Mouse (Mus musculus) limb, embryonic 11.5 days (tissue): ENCODE measurements around the gene Zfp866. TPM values are rescaled to one million over a fixed set of nuclear protein-coding genes. Genes with fewer than 3 reads are reported as not detected.

Experiments used
- ATAC-seq: fragments of 200-750 bp; cut with Nextera tagmentation; 2 replicates; pipeline ENCODE4 v1.8.0; 2017; ENCODE audit warnings: low read depth; ENCODE audit not compliant: insufficient number of reproducible peaks, low FRiP score, low TSS enrichment
- DNase-seq: peaks from one replicate; pipeline ENCODE4 v3.0.0-alpha.2; 2015; ENCODE audit warnings: low spot score
- H3K27ac ChIP-seq: fragments of 300-500 bp; sonication (generic); replicated peaks from 2 replicates; pipeline ENCODE4 v1.5.1; 2014; ENCODE audit warnings: low read depth, mild to moderate bottlenecking, low read length
- H3K27me3 ChIP-seq: fragments of 300-500 bp; sonication (generic); 2 replicates; pipeline ENCODE4 v1.6.1; 2014; ENCODE audit warnings: mild to moderate bottlenecking, low read length, mixed read lengths; ENCODE audit not compliant: control insufficient read depth, insufficient read depth
- H3K36me3 ChIP-seq: fragments of 300-500 bp; sonication (generic); 2 replicates; pipeline ENCODE4 v1.6.1; 2014; ENCODE audit warnings: mild to moderate bottlenecking, low read length, moderate library complexity, mixed read lengths; ENCODE audit not compliant: control insufficient read depth, insufficient read depth
- H3K4me1 ChIP-seq: fragments of 300-500 bp; sonication (generic); 2 replicates; pipeline ENCODE4 v1.6.1; 2014; ENCODE audit warnings: low read length, mixed read lengths; ENCODE audit not compliant: control insufficient read depth, insufficient read depth
- H3K4me2 ChIP-seq: fragments of 300-500 bp; sonication (generic); 2 replicates; pipeline ENCODE4 v1.6.1; 2014; ENCODE audit warnings: low read depth, mild to moderate bottlenecking, moderate library complexity; ENCODE audit not compliant: severe bottlenecking
- H3K4me3 ChIP-seq: fragments of 300-500 bp; sonication (generic); 2 replicates; pipeline ENCODE4 v1.5.1; 2014; ENCODE audit warnings: low read depth, low read length
- H3K9ac ChIP-seq: fragments of 300-500 bp; sonication (generic); 2 replicates; pipeline ENCODE4 v1.6.1; 2014; ENCODE audit warnings: mild to moderate bottlenecking, low read length
- H3K9me3 ChIP-seq: fragments of 300-500 bp; sonication (generic); 2 replicates; pipeline ENCODE4 v1.6.1; 2016; ENCODE audit warnings: low read length; ENCODE audit not compliant: control insufficient read depth
- WGBS: fragments of 180-500 bp; shearing (Covaris S2); extraction: QIAGEN DNeasy Blood & Tissue Kit; methylation state at CpG from one replicate; pipeline ENCODE4 v1.1.7; 2014; 5-methylcytosine and 5-hydroxymethylcytosine counted together
- polyA plus RNA-seq: library from polyadenylated mRNA; unstranded; fragments of >200 nt; fragmentation: Nextera tagmentation; extraction: Ambion mirVana; gene quantifications from 2 replicates; pipeline ENCODE4 v1.2.1, GENCODE M21; 2014

The Zfp866 gene
- polyA plus RNA-seq, 1 experiment from 2014 or later = 39.0 TPM

- Histone ChIP-seq H3K4me3 (no peak overlapping the region), H3K4me2 (no peak overlapping the region), H3K27me3 (no peaks in the 10 kb centered on the region), H3K36me3 (peaks cover 4% of the 10 kb centered on the region; the same call in 1 of the 2 replicates), H3K9me3 (no peaks in the 10 kb centered on the region), H3K9ac (no peak overlapping the region), H3K27ac (no peak overlapping the region), H3K4me1 (no peaks in the 10 kb centered on the region)
- no peak for DNase-seq
- WGBS = 86% methylated on average over 2 of the region's 2 CpGs
- no peak for ATAC-seq
These were observed 23.9 kb upstream of the Zfp866 start for GRCm38 (mm10) chr8:69814881-69815280.

- H3K4me3 ChIP-seq = no peak overlapping the region
- ATAC-seq = no peak
- H3K27me3 ChIP-seq = no peaks in the 10 kb centered on the region
- H3K27ac ChIP-seq = no peak overlapping the region
- no peak for DNase-seq
- no peaks in the 10 kb centered on the region for H3K9me3 ChIP-seq
- peaks cover 21% of the 10 kb centered on the region for H3K36me3 ChIP-seq
- 55% methylated on average over 3 of the region's 3 CpGs for WGBS
- H3K9ac ChIP-seq = no peak overlapping the region
- H3K4me1 ChIP-seq = no peaks in the 10 kb centered on the region
- H3K4me2 ChIP-seq = no peak overlapping the region
These were observed 18.8 kb upstream of the Zfp866 start for GRCm38 (mm10) chr8:69809820-69810219.

DNA sequence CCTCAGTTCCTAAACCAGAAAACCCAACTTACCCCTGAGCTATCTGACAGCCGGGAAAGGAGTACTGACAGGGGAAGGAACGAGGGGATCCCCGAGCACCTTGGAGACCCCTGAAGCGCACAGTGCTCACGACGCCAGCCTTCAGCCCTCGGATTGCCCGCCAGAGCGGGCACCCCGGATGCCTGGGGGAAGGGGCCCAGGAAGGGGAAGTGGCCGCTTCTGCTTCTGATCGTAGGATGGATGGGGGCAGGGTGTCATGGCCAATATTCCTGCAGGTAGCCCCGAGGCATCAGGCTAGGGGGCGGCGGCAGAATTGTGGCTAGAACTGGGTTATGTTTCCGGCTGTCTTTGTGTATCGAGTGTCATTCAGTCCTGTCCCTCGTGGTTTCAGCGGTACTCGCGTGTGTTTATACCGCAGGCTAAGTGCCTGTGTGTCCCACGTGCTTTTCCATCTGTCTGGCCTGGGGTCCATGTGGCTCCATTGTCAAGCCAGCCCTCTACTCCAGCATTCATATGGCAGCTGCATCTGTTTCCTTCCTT lies 18.0 kb upstream of the Zfp866 start:
- peak overlapping the region; percentile 43; the same call in 1 of the 2 replicates for H3K9ac ChIP-seq
- H3K4me2 ChIP-seq = peak overlapping the region; percentile 57
- no peaks in the 10 kb centered on the region for H3K27me3 ChIP-seq
- H3K4me1 ChIP-seq = no peaks in the 10 kb centered on the region
- H3K36me3 ChIP-seq = peaks cover 21% of the 10 kb centered on the region
- ATAC-seq (peak; percentile 32), DNase-seq (peak; percentile 47)
- no peak overlapping the region for H3K27ac ChIP-seq
- peak overlapping the region; percentile 25 for H3K4me3 ChIP-seq
- no peaks in the 10 kb centered on the region for H3K9me3 ChIP-seq
- 2% methylated on average over 23 of the region's 23 CpGs for WGBS

- no peaks in the 10 kb centered on the region for H3K27me3 ChIP-seq
- ATAC-seq = peak; percentile 67
- peak; percentile 85 for DNase-seq
- H3K9ac ChIP-seq = peak within 1 kb of the TSS; percentile 43; the same call in 1 of the 2 replicates
- no peaks in the 10 kb centered on the region for H3K4me1 ChIP-seq
- peak within 1 kb of the TSS; percentile 25 for H3K4me3 ChIP-seq
- no peak within 1 kb of the TSS for H3K27ac ChIP-seq
- peaks cover 28% of the 10 kb centered on the region for H3K36me3 ChIP-seq
- H3K4me2 ChIP-seq = peak within 1 kb of the TSS; percentile 57
- H3K9me3 ChIP-seq = no peaks in the 10 kb centered on the region
- 5% methylated on average over 24 of the region's 28 CpGs for WGBS
These were observed 17.3 kb upstream of the Zfp866 start, which contains the start of gene Gmip for GRCm38 (mm10) chr8:69808094-69808863. Gene Gmip, plus strand, starts transcription at chr8:69808679.

DNA sequence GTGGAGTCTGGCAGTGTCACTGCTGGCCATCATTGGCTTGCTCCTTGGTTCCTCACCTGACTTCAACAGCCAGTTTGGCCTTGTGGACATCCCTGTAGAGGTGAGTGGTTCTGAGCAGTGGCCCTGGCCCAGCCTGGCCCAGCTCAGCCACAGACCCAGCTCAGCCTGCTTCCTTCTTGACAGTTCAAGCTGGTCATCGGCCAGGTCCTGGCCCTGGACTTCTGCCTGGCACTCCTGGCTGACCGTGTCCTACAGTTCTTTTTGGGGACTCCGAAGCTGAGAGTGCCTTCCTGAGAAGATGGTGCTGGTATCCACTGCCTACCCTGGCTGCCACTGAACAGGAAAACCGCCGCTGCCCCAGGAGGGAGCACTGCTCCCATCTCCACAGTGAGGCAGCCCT lies 16.3 kb upstream of the Zfp866 start:
- H3K9ac ChIP-seq = no peak overlapping the region
- no peaks in the 10 kb centered on the region for H3K9me3 ChIP-seq
- peaks cover 37% of the 10 kb centered on the region for H3K36me3 ChIP-seq
- H3K4me2 ChIP-seq = no peak overlapping the region
- no peaks in the 10 kb centered on the region for H3K4me1 ChIP-seq
- no peaks in the 10 kb centered on the region for H3K27me3 ChIP-seq
- DNase-seq (no peak), ATAC-seq (no peak)
- WGBS = 90% methylated on average over 5 of the region's 5 CpGs
- H3K4me3 ChIP-seq = no peak overlapping the region
- no peak overlapping the region for H3K27ac ChIP-seq

DNA sequence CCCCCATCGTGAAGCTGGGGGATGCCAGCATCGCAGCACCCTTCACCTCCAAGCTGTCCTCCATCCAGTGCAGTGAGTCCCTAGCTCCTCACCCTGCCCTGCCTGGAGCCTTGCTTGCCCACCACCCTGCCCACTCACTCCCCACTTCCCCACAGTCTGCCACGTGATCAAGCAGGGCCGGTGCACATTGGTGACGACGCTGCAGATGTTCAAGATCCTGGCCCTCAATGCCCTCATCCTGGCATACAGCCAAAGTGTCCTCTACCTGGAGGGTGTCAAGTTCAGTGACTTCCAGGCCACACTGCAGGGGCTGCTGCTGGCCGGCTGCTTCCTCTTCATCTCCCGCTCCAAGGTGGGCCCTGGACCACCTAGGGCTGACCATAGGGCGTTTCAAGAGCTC lies 14.5 kb upstream of the Zfp866 start:
- WGBS = 94% methylated on average over 9 of the region's 9 CpGs
- ATAC-seq (no peak), DNase-seq (no peak)
- no peak overlapping the region for H3K9ac ChIP-seq
- no peak overlapping the region for H3K27ac ChIP-seq
- H3K4me3 ChIP-seq = no peak overlapping the region
- H3K27me3 ChIP-seq = no peaks in the 10 kb centered on the region
- H3K36me3 ChIP-seq = peaks cover 47% of the 10 kb centered on the region
- no peak overlapping the region for H3K4me2 ChIP-seq
- no peaks in the 10 kb centered on the region for H3K9me3 ChIP-seq
- no peaks in the 10 kb centered on the region for H3K4me1 ChIP-seq

- Histone ChIP-seq H3K4me3 (no peak overlapping the region), H3K36me3 (peaks cover 51% of the 10 kb centered on the region), H3K4me2 (no peak overlapping the region), H3K27ac (no peak overlapping the region), H3K4me1 (no peaks in the 10 kb centered on the region), H3K9ac (no peak overlapping the region), H3K27me3 (no peaks in the 10 kb centered on the region), H3K9me3 (no peaks in the 10 kb centered on the region)
- 88% methylated on average over 10 of the region's 10 CpGs for WGBS
- ATAC-seq (no peak), DNase-seq (no peak)
These were observed 14.1 kb upstream of the Zfp866 start for GRCm38 (mm10) chr8:69805086-69805485.

- no peak overlapping the region for H3K9ac ChIP-seq
- no peak for DNase-seq
- no peaks in the 10 kb centered on the region for H3K4me1 ChIP-seq
- no peak overlapping the region for H3K4me3 ChIP-seq
- H3K27me3 ChIP-seq = no peaks in the 10 kb centered on the region
- H3K9me3 ChIP-seq = no peaks in the 10 kb centered on the region
- ATAC-seq = no peak
- H3K27ac ChIP-seq = no peak overlapping the region
- peaks cover 56% of the 10 kb centered on the region for H3K36me3 ChIP-seq
- 99% methylated on average over 6 of the region's 6 CpGs for WGBS
- H3K4me2 ChIP-seq = no peak overlapping the region
These were observed 13.6 kb upstream of the Zfp866 start for GRCm38 (mm10) chr8:69804537-69804936.
